Mouse (Mus musculus) hindbrain, embryonic 12.5 days (tissue): ENCODE measurements at regions not wholly inside any gene's neighbourhood (a gene's known extent, or its start where the extent isn't known, plus 50 kb on each side); places are given as distances from the start of the nearest gene placed in this dataset.

Experiments
- ATAC-seq: fragments of 200-750 bp; cut with Nextera tagmentation; 2 replicates; pipeline ENCODE4 v1.8.0; 2017; ENCODE audit warnings: moderate TSS enrichment; ENCODE audit not compliant: low FRiP score
- H3K27ac ChIP-seq: fragments of 300-500 bp; sonication (generic); 2 replicates; pipeline ENCODE4 v1.5.1; 2016; ENCODE audit warnings: mild to moderate bottlenecking
- H3K27me3 ChIP-seq: fragments of 300-500 bp; sonication (generic); 2 replicates; pipeline ENCODE4 v1.6.1; 2016; ENCODE audit warnings: mild to moderate bottlenecking
- H3K36me3 ChIP-seq: fragments of 300-500 bp; sonication (generic); 2 replicates; pipeline ENCODE4 v1.6.1; 2016; ENCODE audit warnings: mild to moderate bottlenecking
- H3K4me1 ChIP-seq: fragments of 300-500 bp; sonication (generic); 2 replicates; pipeline ENCODE4 v1.6.1; 2016
- H3K4me2 ChIP-seq: fragments of 300-500 bp; sonication (generic); replicated peaks from 2 replicates; pipeline ENCODE4 v1.6.1; 2016; ENCODE audit warnings: mild to moderate bottlenecking
- H3K4me3 ChIP-seq: fragments of 300-500 bp; sonication (generic); 2 replicates; pipeline ENCODE4 v1.5.1; 2016; ENCODE audit warnings: mild to moderate bottlenecking
- H3K9ac ChIP-seq: fragments of 300-500 bp; sonication (generic); 2 replicates; pipeline ENCODE4 v1.6.1; 2016; ENCODE audit warnings: mild to moderate bottlenecking, moderate library complexity
- H3K9me3 ChIP-seq: fragments of 300-500 bp; sonication (generic); replicated peaks from 2 replicates; pipeline ENCODE4 v1.6.1; 2016; ENCODE audit warnings: mild to moderate bottlenecking
- WGBS: fragments of 180-500 bp; shearing (Covaris S2); methylation state at CpG from one replicate; pipeline ENCODE4 v1.1.7; 2016; 5-methylcytosine and 5-hydroxymethylcytosine counted together

DNA sequence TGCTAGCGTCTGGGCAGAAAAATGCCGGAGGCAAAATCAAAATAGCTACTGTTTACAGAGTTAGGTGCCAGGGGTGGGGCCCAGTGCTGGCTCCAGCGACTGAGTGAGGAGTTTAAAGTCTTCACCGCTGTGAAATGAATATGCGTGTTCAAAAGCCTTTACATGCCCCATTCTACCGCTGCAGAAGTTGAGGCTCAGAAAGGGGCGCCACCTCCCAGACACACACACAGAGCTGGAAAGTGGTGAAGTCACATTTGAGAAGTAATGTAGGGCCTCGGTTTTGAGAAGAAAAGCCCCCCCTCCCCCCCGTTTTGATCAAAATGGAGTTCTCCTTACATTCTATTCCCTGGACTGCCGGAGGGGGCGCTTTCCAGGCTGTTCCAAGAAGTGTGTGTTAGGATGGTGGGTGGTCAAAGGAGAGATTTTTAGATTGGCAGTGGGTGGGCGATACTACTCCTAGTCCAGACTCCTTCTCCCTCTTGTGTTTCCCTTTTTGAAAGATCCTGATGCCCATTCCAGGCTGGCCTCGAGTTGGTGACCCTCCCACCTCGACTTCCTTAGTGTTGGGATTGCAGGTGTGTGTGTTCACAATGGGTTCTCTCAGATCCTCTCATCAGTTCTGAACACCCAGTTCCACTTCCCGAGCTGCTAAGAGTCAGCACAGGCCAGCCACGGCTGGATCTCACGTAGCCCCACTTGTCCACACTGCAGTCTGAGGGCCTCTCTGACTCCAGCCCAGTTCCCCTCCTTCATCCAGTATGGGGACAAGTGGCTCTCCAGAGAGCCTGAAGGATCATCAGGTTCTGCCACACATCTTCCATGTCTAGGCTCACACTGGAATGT lies 69.3 kb upstream of the Nkd1 start:
- no peak overlapping the region for H3K4me3 ChIP-seq
- peaks cover 45% of the 10 kb centered on the region for H3K4me1 ChIP-seq
- no peak overlapping the region for H3K27ac ChIP-seq
- H3K36me3 ChIP-seq = no peaks in the 10 kb centered on the region
- whole genome bisulfite sequencing = 22% methylated on average over 17 of the region's 17 CpGs
- H3K9ac ChIP-seq = 0 out of 2 replicates have a peak overlapping the region, but pooled peaks have one; percentile 3
- H3K27me3 ChIP-seq = peaks cover 33% of the 10 kb centered on the region
- ATAC-seq = no peak
- H3K4me2 ChIP-seq = peak overlapping the region; percentile 35
- H3K9me3 ChIP-seq = peaks cover 6% of the 10 kb centered on the region

DNA sequence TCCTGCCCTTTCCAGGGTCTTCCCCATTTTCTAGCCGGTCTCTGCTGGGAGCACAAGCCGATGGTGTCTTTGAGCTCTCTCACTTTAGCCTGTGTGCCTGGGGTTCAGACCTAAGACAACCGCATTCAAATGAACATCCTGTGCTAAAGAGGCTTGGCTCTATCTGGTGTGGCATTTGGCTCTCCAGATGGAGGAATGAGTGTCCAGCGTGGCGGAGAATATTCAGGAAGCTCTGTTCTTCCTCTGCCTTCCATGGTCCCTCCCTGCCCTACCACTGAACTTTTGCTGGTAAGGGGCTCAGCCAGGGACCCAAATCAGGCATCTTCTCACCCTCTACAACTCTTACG lies 68.7 kb upstream of the Nkd1 start:
- no peak for ATAC-seq
- Histone ChIP-seq H3K27ac (no peak overlapping the region), H3K4me3 (no peak overlapping the region), H3K4me2 (no peak overlapping the region), H3K9me3 (peaks cover 8% of the 10 kb centered on the region), H3K9ac (no peak overlapping the region), H3K4me1 (peaks cover 39% of the 10 kb centered on the region), H3K36me3 (no peaks in the 10 kb centered on the region), H3K27me3 (peaks cover 33% of the 10 kb centered on the region)
- 74% methylated on average over 6 of the region's 6 CpGs for WGBS

DNA sequence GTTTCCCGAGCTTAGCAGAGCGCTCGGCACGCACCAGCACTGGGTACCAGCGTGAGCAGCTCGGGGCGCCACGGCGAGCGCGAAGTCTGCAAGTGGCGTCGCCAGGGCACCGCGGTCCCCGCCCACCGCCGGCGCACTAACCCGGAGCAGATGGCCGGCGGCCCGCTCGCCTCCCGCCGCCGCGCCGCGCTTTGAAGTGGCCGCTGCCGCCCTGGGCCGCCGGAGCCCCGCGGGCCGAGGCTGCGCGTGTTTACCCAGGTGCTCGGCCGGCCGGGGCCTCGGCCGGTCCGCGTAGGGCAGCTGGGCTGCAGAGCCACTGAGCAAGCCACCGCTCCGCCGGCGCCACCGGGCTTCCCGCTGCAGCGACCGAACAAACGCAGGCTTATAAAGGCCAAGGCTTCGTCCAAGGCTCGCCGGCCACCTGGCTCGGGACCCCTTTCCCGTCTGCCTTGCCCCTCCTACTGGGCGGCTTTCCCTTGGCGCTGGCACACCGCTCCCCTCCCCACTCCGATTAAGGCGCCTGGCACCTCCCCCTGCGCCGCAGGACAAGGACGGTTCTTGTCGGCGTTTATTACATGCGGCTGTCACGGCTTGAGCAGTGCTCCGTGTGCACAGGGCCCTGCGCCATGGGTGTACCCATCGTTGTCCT lies 67.0 kb upstream of the Nkd1 start:
- Histone ChIP-seq H3K27me3 (peaks cover 33% of the 10 kb centered on the region), H3K4me3 (peak overlapping the region; percentile 44), H3K9me3 (peaks cover 8% of the 10 kb centered on the region), H3K27ac (peak overlapping the region; percentile 84), H3K4me2 (peak overlapping the region; percentile 73), H3K9ac (peak overlapping the region; percentile 75), H3K36me3 (no peaks in the 10 kb centered on the region), H3K4me1 (peaks cover 32% of the 10 kb centered on the region)
- peak; percentile 82 for ATAC-seq
- under 1% methylated on average over 67 of the region's 75 CpGs for WGBS

DNA sequence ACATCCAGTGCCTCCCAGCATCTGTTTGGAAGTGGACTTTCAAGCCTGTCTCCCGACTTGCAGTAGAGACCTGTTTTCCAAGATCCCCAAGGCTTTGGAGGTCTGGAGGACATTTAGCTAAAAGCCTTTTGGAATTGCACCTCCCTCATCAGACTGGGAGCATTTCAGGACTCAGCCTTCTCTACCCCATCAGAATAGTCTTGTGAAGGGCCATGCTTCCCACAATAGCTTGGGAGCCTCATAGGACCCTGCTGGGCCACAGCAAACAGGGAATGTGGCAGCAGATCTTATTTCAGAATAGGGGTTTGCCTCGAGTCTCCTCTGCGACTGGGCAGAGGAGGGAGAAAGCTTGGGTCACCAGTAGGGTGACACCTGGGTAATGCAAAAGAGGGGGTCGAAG lies 66.2 kb upstream of the Nkd1 start:
- Histone ChIP-seq H3K4me2 (peak overlapping the region; percentile 73), H3K9ac (peak overlapping the region; percentile 75), H3K4me1 (peaks cover 32% of the 10 kb centered on the region), H3K27me3 (peaks cover 29% of the 10 kb centered on the region), H3K27ac (peak overlapping the region; percentile 84), H3K36me3 (no peaks in the 10 kb centered on the region), H3K9me3 (peaks cover 9% of the 10 kb centered on the region), H3K4me3 (peak overlapping the region; percentile 44; the same call in 1 of the 2 replicates)
- WGBS = 7% methylated on average over 4 of the region's 4 CpGs
- no peak for ATAC-seq

DNA sequence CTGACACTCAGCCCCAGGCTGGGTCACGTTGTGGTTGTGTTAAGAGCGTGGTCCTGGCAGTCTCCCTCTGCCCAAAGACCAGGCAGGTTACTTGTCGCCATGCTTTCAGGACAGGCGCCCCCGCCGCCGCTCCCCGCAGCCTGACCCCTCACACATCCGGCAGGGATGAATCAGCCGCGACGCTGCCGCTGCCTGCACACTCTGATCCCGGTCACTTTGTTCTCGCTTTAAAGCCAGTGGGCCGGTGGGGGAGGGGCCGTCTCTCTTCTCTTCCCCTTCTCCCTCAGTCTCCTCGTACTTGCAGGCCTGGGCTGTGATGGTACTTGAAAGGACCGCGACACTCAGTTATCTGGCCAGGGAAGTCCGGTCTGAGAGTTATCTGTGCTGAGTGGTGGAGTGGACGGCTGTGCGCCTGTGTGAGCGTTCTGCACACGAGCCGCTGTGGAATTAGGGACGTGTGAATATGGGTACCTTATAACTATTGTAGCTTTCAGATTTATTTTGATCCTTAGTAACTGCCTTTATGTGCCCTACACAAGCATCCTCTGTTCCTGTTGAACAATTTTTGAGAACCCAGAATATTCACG lies 65.6 kb upstream of the Nkd1 start:
- Histone ChIP-seq H3K4me3 (peak overlapping the region; percentile 12), H3K9ac (peak overlapping the region; percentile 27; the same call in 1 of the 2 replicates), H3K4me1 (peaks cover 32% of the 10 kb centered on the region), H3K9me3 (peaks cover 14% of the 10 kb centered on the region), H3K4me2 (peak overlapping the region; percentile 73), H3K36me3 (no peaks in the 10 kb centered on the region), H3K27ac (peak overlapping the region; percentile 14; the same call in 1 of the 2 replicates), H3K27me3 (peaks cover 27% of the 10 kb centered on the region)
- no peak for ATAC-seq
- WGBS = 8% methylated on average over 28 of the region's 28 CpGs

DNA sequence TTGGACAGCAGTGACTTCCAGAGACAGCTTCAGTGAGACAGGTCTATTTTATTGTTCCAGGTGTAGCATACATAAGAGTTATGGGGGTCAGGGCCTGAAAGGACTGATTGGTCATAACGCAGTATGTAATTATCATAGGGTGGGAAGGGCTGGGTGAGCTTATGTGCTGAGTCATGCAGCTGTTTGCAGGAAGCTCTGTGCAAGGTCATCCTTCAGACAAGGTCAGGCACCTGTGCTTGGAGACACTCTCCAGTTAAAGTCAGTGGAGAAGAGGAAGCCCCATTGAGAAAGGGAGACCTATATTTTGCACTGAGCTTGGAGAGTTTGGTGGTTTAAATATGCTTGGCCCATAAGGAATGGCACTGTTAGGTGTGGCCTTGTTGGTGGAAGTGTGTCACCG lies 62.0 kb upstream of the Nkd1 start:
- no peak for ATAC-seq
- no peak overlapping the region for H3K4me2 ChIP-seq
- H3K27ac ChIP-seq = no peak overlapping the region
- peaks cover 14% of the 10 kb centered on the region for H3K4me1 ChIP-seq
- no peak overlapping the region for H3K9ac ChIP-seq
- H3K9me3 ChIP-seq = peaks cover 21% of the 10 kb centered on the region
- no peak overlapping the region for H3K4me3 ChIP-seq
- WGBS = 89% methylated on average over 2 of the region's 2 CpGs
- H3K27me3 ChIP-seq = no peaks in the 10 kb centered on the region
- no peaks in the 10 kb centered on the region for H3K36me3 ChIP-seq

DNA sequence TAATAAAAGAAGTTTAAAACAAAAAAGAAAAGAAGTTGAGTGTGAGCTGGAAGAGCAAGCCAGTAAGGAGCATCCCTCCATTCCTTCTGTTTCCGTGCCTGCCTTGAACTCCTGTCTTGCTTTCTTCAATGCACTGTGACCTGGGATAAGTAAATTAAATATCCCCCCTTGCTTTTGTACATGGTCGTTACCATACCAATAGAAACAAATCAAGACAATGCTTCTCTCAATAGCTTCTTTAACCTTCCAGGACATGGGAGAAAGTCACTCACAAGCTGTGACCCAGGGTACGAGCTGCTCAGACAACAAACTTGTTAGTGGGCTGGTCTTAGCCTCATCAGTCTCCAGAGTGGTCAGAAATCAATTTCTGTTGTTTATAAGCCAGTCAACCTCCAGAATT lies 53.4 kb upstream of the Nkd1 start:
- 67% methylated on average over 3 of the region's 3 CpGs for WGBS
- ATAC-seq = no peak
- no peak overlapping the region for H3K4me3 ChIP-seq

DNA sequence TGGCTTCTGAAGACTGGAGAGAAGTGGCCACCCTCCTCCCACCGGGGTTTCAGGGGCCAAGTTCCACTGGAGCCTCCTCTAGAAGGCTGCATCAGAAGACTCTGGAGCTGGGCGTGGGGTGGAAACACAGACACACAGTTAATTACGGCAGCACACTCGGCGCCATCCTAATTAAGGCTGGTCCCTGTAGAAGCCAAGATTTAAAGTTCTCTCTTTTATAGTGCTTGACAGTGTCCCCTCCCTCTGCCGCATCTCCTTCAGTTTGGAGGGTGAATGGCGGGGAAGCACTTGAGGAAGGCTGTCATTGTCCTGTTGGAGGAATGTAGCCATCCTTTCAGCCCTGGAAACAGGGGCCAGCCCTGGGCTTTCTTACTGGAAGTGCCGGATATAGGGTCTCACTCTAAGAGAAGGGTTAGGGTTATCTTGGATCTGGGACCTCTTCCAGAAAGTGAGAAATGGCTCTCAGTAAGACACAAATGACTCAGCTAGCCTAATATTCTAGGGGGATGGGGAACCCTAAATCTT lies 50.2 kb upstream of the Nkd1 start:
- H3K4me2 ChIP-seq = no peak overlapping the region
- H3K27ac ChIP-seq = no peak overlapping the region
- 57% methylated on average over 8 of the region's 8 CpGs for whole genome bisulfite sequencing

More for the DNA sequence above, 53.4 kb upstream of the Nkd1 start:
- no peaks in the 10 kb centered on the region for H3K36me3 ChIP-seq
- no peak overlapping the region for H3K27ac ChIP-seq
- no peak overlapping the region for H3K9ac ChIP-seq
- H3K9me3 ChIP-seq = no peaks in the 10 kb centered on the region
- H3K4me1 ChIP-seq = no peaks in the 10 kb centered on the region
- no peaks in the 10 kb centered on the region for H3K27me3 ChIP-seq
- no peak overlapping the region for H3K4me2 ChIP-seq

More for the DNA sequence above, 50.2 kb upstream of the Nkd1 start:
- no peak for ATAC-seq
- Histone ChIP-seq H3K4me1 (no peaks in the 10 kb centered on the region), H3K9ac (no peak overlapping the region), H3K27me3 (no peaks in the 10 kb centered on the region), H3K9me3 (no peaks in the 10 kb centered on the region), H3K4me3 (no peak overlapping the region), H3K36me3 (no peaks in the 10 kb centered on the region)
